Mouse (Mus musculus): ENCODE measurements around the gene Dhx37. TPM values are rescaled to one million over a fixed set of nuclear protein-coding genes. Genes with fewer than 3 reads are reported as not detected.

The Dhx37 gene
- total RNA-seq, 2 experiments from 2014 or later, result 4.3 to 4.4 TPM

GRCm38 (mm10) chr5:125378919-125379318, 55.0 kb downstream of the Dhx37 start:
- no peak for DNase-seq
- TF ChIP-seq CTCF (IDR thresholded peaks at IDR 0.05), result peak; percentile 34; the same call in 1 of the 2 replicates
- intact Hi-C loops (cut with DNase I), result no loop called here

GRCm38 (mm10) chr5:125377214-125377613, 56.7 kb downstream of the Dhx37 start:
- intact Hi-C loops (cut with DNase I), result no loop called here
- TF ChIP-seq CTCF (IDR thresholded peaks at IDR 0.05), result no peak
- no peak overlapping the region for H3K4me3 ChIP-seq
- H3K27ac ChIP-seq, result no peak overlapping the region
- no peak for DNase-seq

More at GRCm38 (mm10) chr5:125378919-125379318, 55.0 kb downstream of the Dhx37 start:
- Histone ChIP-seq H3K27ac (no peak overlapping the region), H3K4me3 (no peak overlapping the region)

GRCm38 (mm10) chr5:125375871-125376270, 58.0 kb downstream of the Dhx37 start:
- no peak for DNase-seq
- Histone ChIP-seq H3K4me3 (no peak overlapping the region), H3K27ac (no peak overlapping the region)
- TF ChIP-seq CTCF (IDR thresholded peaks at IDR 0.05), result no peak
- intact Hi-C loops (cut with DNase I), result no loop called here

- no peak for DNase-seq
- H3K27ac ChIP-seq, result no peak overlapping the region
- no peak overlapping the region for H3K4me3 ChIP-seq
- intact Hi-C loops (cut with DNase I), result no loop called here
- TF ChIP-seq CTCF (IDR thresholded peaks at IDR 0.05), result no peak
Observed at GRCm38 (mm10) chr5:125372027-125372426, 61.9 kb downstream of the Dhx37 start.

GRCm38 (mm10) chr5:125370950-125371693, 62.8 kb downstream of the Dhx37 start:
- DNase-seq, result no peak
- intact Hi-C loops (cut with DNase I), result no loop called here
- TF ChIP-seq CTCF (IDR thresholded peaks at IDR 0.05), result peak; percentile 40; the same call in 1 of the 2 replicates
- H3K27ac ChIP-seq, result no peak overlapping the region
- no peak overlapping the region for H3K4me3 ChIP-seq

GRCm38 (mm10) chr5:125368568-125368967, 65.4 kb downstream of the Dhx37 start:
- peak; percentile 71 for TF ChIP-seq CTCF (IDR thresholded peaks at IDR 0.05)
- Histone ChIP-seq H3K27ac (no peak overlapping the region), H3K4me3 (no peak overlapping the region)
- DNase-seq, result peak; percentile 58
- intact Hi-C loops (cut with DNase I), result loop anchor here (1.0 to 2.0 kb wide), 2 partner anchors 94 to 468 kb away; no protein-coding TSS in a partner anchor

- Histone ChIP-seq H3K4me3 (no peak overlapping the region), H3K27ac (no peak overlapping the region)
- no peak for TF ChIP-seq CTCF (IDR thresholded peaks at IDR 0.05)
- DNase-seq, result no peak
- intact Hi-C loops (cut with DNase I), result loop anchor here (1.0 to 2.0 kb wide), 2 partner anchors 93 to 468 kb away; no protein-coding TSS in a partner anchor
Observed at GRCm38 (mm10) chr5:125368156-125368555, 65.8 kb downstream of the Dhx37 start.

- intact Hi-C loops (cut with DNase I), result loop anchor here (5.0 kb wide), 1 partner anchor 78 kb away; no protein-coding TSS in a partner anchor
- Histone ChIP-seq H3K27ac (no peak overlapping the region), H3K4me3 (no peak overlapping the region)
- DNase-seq, result no peak
- TF ChIP-seq CTCF (IDR thresholded peaks at IDR 0.05), result no peak
Observed at GRCm38 (mm10) chr5:125364851-125365429, 69.0 kb downstream of the Dhx37 start.

GRCm38 (mm10) chr5:125363894-125364293, 70.0 kb downstream of the Dhx37 start:
- no peak overlapping the region for H3K4me3 ChIP-seq
- DNase-seq, result peak; percentile 48
- TF ChIP-seq CTCF (IDR thresholded peaks at IDR 0.05), result no peak
- intact Hi-C loops (cut with DNase I), result loop anchor here (5.0 kb wide), 1 partner anchor 77 kb away; no protein-coding TSS in a partner anchor
- no peak overlapping the region for H3K27ac ChIP-seq

Small RNA genes lying within 50 kb of the gene (microRNA-seq; reads per million reads assigned to microRNA genes)
- not detected for gene Gm27551

Other genes starting within 250 kb of the Dhx37 start
- gene Scarb1, start 93.0 kb downstream of the Dhx37 start, total RNA-seq (2021), result 10 to 100 TPM; 11.8 to 16.9 TPM
- gene Gm10382, start 44.8 kb downstream of the Dhx37 start, total RNA-seq (2021), result not detected
- gene Ubc, start 43.9 kb downstream of the Dhx37 start, total RNA-seq (2021), result 1,000 to 10,000 TPM; 1,479 to 2,293 TPM
- 1 to 10 TPM; 2.5 to 3.9 TPM for gene Bri3bp, start 7.4 kb upstream of the Dhx37 start, total RNA-seq (2021)
- gene Aacs, start 41.7 kb upstream of the Dhx37 start, total RNA-seq (2021), result 1 to 10 TPM; 2.8 to 3.3 TPM
- gene Tmem132b, start 97.7 kb upstream of the Dhx37 start, total RNA-seq (2021), result under 1 TPM; 0.20 to 0.56 TPM